ENCODE assay signal across 9 mouse cellular contexts in genomic region chr14:55027251-55027650, GRCm38 (mm10). TPM values are rescaled to one million over a fixed set of nuclear protein-coding genes. Genes with fewer than 3 reads are reported as not detected.
DNase-seq lines count a peak whose midpoint lies in the region.
"Had no signal": no experiment of that assay in that cellular context is flagged by ENCODE, and none has a peak within 500 bp of the region (broad histone marks: within the 10 kb centered on the region; RNA-seq: fewer than 3 reads in every experiment).

No protein-coding gene starts in this region.

- H3K4me3 ChIP-seq in heart, embryonic 10.5 days, result no peak overlapping the region
- no peak overlapping the region for H3K4me3 ChIP-seq in forebrain, embryonic 10.5 days

- peaks cover 32% of the 10 kb centered on the region for H3K36me3 ChIP-seq in heart, embryonic 10.5 days
- H3K36me3 ChIP-seq in forebrain, embryonic 10.5 days (replicated peaks), result peaks cover 37% of the 10 kb centered on the region

- H3K9me3 ChIP-seq in heart, embryonic 10.5 days, result no peaks in the 10 kb centered on the region
- no peaks in the 10 kb centered on the region for H3K9me3 ChIP-seq in forebrain, embryonic 10.5 days

- H3K27ac ChIP-seq in heart, embryonic 10.5 days, result no peak overlapping the region
- no peak overlapping the region; the same call in 1 of the 2 replicates for H3K27ac ChIP-seq in forebrain, embryonic 10.5 days

- peaks cover 20% of the 10 kb centered on the region for H3K4me1 ChIP-seq in heart, embryonic 10.5 days
- peaks cover 28% of the 10 kb centered on the region for H3K4me1 ChIP-seq in forebrain, embryonic 10.5 days

- 7% methylated on average over 5 of the region's 5 CpGs for WGBS in heart, embryonic 10.5 days
- 16% methylated on average over 5 of the region's 5 CpGs for WGBS in forebrain, embryonic 10.5 days

- peak; percentile 85 for DNase-seq in heart, embryonic 10.5 days (ENCODE audit: low spot score)
- no peak for DNase-seq in heart, adult 11 months
- DNase-seq in forebrain, embryonic 10.5 days (ENCODE audit: extremely low spot score, low spot score), result peak; percentile 34
- peak; percentile 37 for DNase-seq in kidney, adult 9 months
- peak; percentile 33 for DNase-seq in neural tube, embryonic 10.5 days (ENCODE audit: extremely low spot score, low spot score)
- DNase-seq in right cerebral cortex, postnatal 4 days, result no peak
- DNase-seq in lung, postnatal 14 days, result no peak
- DNase-seq in right cerebral cortex, adult 18-20 months, result no peak

- no peaks in the 10 kb centered on the region for H3K27me3 ChIP-seq in heart, embryonic 10.5 days (ENCODE audit: insufficient read depth, poor library complexity, severe bottlenecking)
- H3K27me3 ChIP-seq in forebrain, embryonic 10.5 days (ENCODE audit: poor library complexity, severe bottlenecking), result 0 out of 2 replicates have a peak, but pooled peaks cover 4% of the 10 kb centered on the region

RNA-seq across cellular contexts. Expression of gene Ngdn, which starts 12.0 kb away (rescaled TPM):
- 73.7 and 88.8 TPM in 2 replicates for polyA plus RNA-seq in heart, embryonic 10.5 days (2016; fragmentation: Nextera tagmentation; extraction: Ambion mirVana)
- 102 and 104 TPM in 2 replicates for polyA plus RNA-seq in forebrain, embryonic 10.5 days (2016; fragmentation: Nextera tagmentation; extraction: Ambion mirVana)

RNA-seq across cellular contexts. Expression of gene Myh7, which starts 32.8 kb away (rescaled TPM):
- 2,022 and 5,104 TPM in 2 replicates for polyA plus RNA-seq in heart, embryonic 10.5 days (2016; fragmentation: Nextera tagmentation; extraction: Ambion mirVana)
- 0.63 and 0.72 TPM in 2 replicates for polyA plus RNA-seq in forebrain, embryonic 10.5 days (2016; fragmentation: Nextera tagmentation; extraction: Ambion mirVana)

RNA-seq across cellular contexts. Expression of gene Gm17428, which starts 50.5 kb away (rescaled TPM):
- polyA plus RNA-seq in heart, embryonic 10.5 days (2016; fragmentation: Nextera tagmentation; extraction: Ambion mirVana), result not detected in 2 replicates
- polyA plus RNA-seq in forebrain, embryonic 10.5 days (2016; fragmentation: Nextera tagmentation; extraction: Ambion mirVana), result not detected in 2 replicates
- polyA plus RNA-seq: gonadal fat pad, adult 2 months had no signal

Comparison
In these comparisons a context has a peak if more than half of its experiments do, and no peak if none do; other contexts are left out.
1. DNase-seq: peak in heart, embryonic 10.5 days (single experiment), forebrain, embryonic 10.5 days (single experiment), kidney, adult 9 months (single experiment) and neural tube, embryonic 10.5 days (single experiment); none in heart, adult 11 months (single experiment), right cerebral cortex, postnatal 4 days (single experiment), lung, postnatal 14 days (single experiment) and right cerebral cortex, adult 18-20 months (single experiment).
2. RNA of gene Myh7, which starts 32.8 kb away (polyA plus RNA-seq): 2,022 to 5,104 TPM in heart, embryonic 10.5 days; 0.63 to 0.72 TPM in forebrain, embryonic 10.5 days; every median in the first group is over 1,000 times any median in the second.